Mouse (Mus musculus) hindbrain, embryonic 14.5 days (tissue): ENCODE measurements around the gene Cox7a2l. TPM values are rescaled to one million over a fixed set of nuclear protein-coding genes. Genes with fewer than 3 reads are reported as not detected.

ENCODE experiments used
- ATAC-seq: fragments of 200-750 bp; cut with Nextera tagmentation; 2 replicates; pipeline ENCODE4 v1.8.0; 2017; ENCODE audit warnings: moderate number of reproducible peaks, mild to moderate bottlenecking, moderate TSS enrichment, moderate library complexity; ENCODE audit not compliant: low FRiP score
- DNase-seq: peaks from one replicate; pipeline ENCODE4 v3.0.0-alpha.2; 2015; ENCODE audit warnings: low spot score
- H3K27ac ChIP-seq: fragments of 300-500 bp; sonication (generic); 2 replicates; pipeline ENCODE4 v1.5.1; 2014; ENCODE audit warnings: mild to moderate bottlenecking, moderate library complexity
- H3K27me3 ChIP-seq: fragments of 300-500 bp; sonication (generic); 2 replicates; pipeline ENCODE4 v1.6.1; 2014; ENCODE audit warnings: mild to moderate bottlenecking, low read length, mixed read lengths; ENCODE audit not compliant: control insufficient read depth, insufficient read depth
- H3K36me3 ChIP-seq: fragments of 300-500 bp; sonication (generic); replicated peaks from 2 replicates; pipeline ENCODE4 v1.6.1; 2014; ENCODE audit not compliant: control insufficient read depth, insufficient read depth
- H3K4me1 ChIP-seq: fragments of 300-500 bp; sonication (generic); replicated peaks from 2 replicates; pipeline ENCODE4 v1.6.1; 2014; ENCODE audit warnings: antibody characterized with exemption, low read length, mixed read lengths; ENCODE audit not compliant: control insufficient read depth, insufficient read depth
- H3K4me2 ChIP-seq: fragments of 300-500 bp; sonication (generic); replicated peaks from 2 replicates; pipeline ENCODE4 v1.6.1; 2014; ENCODE audit warnings: mild to moderate bottlenecking, moderate library complexity
- H3K4me3 ChIP-seq: fragments of 300-500 bp; sonication (generic); replicated peaks from 2 replicates; pipeline ENCODE4 v1.5.1; 2014; ENCODE audit warnings: mild to moderate bottlenecking, low read length
- H3K9ac ChIP-seq: fragments of 300-500 bp; sonication (generic); 2 replicates; pipeline ENCODE4 v1.6.1; 2014
- H3K9me3 ChIP-seq: fragments of 300-500 bp; sonication (generic); 2 replicates; pipeline ENCODE4 v1.6.1; 2016; ENCODE audit warnings: low read length; ENCODE audit not compliant: control insufficient read depth
- WGBS: fragments of 180-500 bp; shearing (Covaris S2); extraction: QIAGEN DNeasy Blood & Tissue Kit; methylation state at CpG from one replicate; pipeline ENCODE4 v1.1.7; 2014; 5-methylcytosine and 5-hydroxymethylcytosine counted together
- polyA plus RNA-seq: library from polyadenylated mRNA; unstranded; fragments of >200 nt; fragmentation: Nextera tagmentation; extraction: Ambion mirVana; gene quantifications from 2 replicates; pipeline ENCODE4 v1.2.1, GENCODE M21; 2014

Cox7a2l gene
- polyA plus RNA-seq, 1 experiment from 2014 or later = 204 TPM

DNA sequence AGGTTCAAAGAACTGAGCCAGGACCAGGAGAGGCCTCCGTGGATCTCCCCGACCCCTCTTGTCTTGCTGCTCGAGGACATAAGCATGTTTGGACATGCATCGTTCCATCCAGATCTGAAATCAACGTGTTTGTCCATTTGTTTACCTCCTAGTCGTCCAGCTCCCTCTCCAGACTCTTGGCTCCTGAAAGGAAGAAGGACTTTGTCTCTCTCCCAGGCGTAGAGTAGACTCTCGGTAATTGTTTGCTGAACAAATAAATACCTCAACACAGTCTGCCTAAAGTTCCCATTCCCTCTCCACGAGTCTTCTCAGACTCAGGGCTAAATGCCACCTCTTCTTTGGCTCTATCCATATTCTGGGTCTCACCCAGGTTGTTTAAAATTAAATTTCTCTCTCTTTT is 16.0 kb upstream of the Cox7a2l start:
- ATAC-seq (no peak), DNase-seq (no peak)
- Histone ChIP-seq H3K4me1 (peaks cover 1% of the 10 kb centered on the region), H3K36me3 (no peaks in the 10 kb centered on the region), H3K9ac (no peak overlapping the region), H3K4me3 (no peak overlapping the region), H3K9me3 (no peaks in the 10 kb centered on the region), H3K4me2 (no peak overlapping the region), H3K27me3 (no peaks in the 10 kb centered on the region), H3K27ac (no peak overlapping the region)
- WGBS = 83% methylated on average over 9 of the region's 9 CpGs

DNA sequence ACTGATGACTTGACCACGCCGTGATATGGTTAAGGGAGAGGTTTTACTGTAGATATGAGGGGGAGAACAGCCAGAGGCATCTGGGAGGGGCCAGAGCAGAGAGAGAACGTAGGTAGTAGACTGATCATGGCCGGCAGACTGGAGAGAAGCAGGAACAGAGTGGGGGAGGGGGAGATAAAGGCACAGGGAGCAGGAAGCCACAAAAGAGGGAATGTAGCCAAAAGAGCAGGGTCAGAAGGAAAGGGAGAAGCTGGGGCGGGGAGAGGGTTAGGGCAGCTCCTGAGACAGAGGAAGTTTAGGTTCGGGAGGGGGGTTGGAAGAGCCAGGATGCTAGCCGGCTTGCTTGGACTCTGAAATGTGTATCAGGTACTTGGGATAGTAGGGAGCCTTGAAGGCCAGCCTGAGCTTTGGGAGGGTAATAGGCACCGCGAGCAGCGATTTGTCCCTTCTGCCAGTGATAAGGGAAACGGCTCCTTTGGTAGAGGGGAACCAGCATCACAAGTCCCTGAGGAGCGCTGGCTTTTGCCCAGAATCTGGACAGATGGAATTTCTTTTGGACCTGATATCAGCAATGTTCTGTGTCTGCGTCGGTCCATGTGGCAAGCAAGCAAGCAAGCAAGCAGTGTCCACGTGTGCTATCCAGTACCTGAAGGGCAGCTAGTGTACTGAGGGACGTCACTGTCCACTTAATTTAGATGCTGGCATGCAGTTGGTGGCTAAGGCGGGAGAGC is 10.7 kb upstream of the Cox7a2l start:
- ATAC-seq (0 out of 2 replicates have a peak, but pooled peaks have one; percentile 31), DNase-seq (no peak)
- peak overlapping the region; percentile 2; the same call in 1 of the 2 replicates for H3K9ac ChIP-seq
- peaks cover 26% of the 10 kb centered on the region for H3K4me1 ChIP-seq
- H3K9me3 ChIP-seq = no peaks in the 10 kb centered on the region
- H3K4me2 ChIP-seq = peak overlapping the region; percentile 35
- 20% methylated on average over 17 of the region's 17 CpGs for whole genome bisulfite sequencing
- H3K27me3 ChIP-seq = peaks cover 6% of the 10 kb centered on the region; the same call in 1 of the 2 replicates
- H3K27ac ChIP-seq = 0 out of 2 replicates have a peak overlapping the region, but pooled peaks have one; percentile 11
- H3K36me3 ChIP-seq = no peaks in the 10 kb centered on the region
- H3K4me3 ChIP-seq = no peak overlapping the region

DNA sequence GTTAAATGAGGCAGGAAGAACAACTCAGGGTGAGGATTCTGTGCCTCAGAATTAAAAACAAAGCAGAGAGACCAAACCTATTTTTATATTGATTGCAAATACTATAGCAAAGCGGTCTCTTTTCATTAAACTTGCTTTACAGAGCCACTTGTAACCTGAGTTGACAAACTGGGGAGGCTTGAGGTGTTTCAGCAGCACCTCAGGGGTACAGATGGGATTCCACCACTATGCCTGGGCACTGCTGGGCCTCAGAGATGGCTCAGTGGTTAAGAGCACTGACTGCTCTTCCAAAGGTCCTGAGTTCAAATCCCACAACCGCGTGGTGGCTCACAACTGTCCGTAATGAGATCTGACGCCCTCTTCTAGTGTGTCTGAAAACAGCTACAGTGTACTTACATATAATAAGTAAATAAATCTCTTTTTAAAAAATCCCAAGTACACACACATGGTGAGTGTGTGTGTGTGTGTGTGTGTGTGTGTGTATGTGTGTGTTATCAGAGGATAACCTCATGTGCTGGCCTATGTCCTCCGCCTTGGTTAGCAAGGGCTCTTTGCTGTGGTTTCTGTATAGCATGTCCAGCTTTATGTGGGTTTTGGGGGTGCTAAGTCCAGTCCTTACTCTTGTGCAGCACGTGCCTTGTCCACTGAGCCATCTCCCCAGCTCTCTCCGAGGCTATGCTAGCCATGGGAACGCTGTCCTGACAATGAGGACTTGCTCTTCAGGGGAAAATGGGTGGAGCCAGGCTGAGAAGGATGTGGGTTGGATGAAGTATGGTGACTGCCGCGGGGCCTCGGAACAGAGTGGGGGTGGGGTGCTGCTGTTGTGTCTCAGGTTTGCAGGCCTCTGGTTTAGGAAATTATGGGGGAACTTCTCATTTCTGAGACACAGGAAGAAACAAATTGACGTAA is 9.7 kb upstream of the Cox7a2l start:
- DNase-seq = no peak
- peaks cover 6% of the 10 kb centered on the region; the same call in 1 of the 2 replicates for H3K27me3 ChIP-seq
- no peak overlapping the region for H3K4me3 ChIP-seq
- peaks cover 26% of the 10 kb centered on the region for H3K4me1 ChIP-seq
- H3K9me3 ChIP-seq = no peaks in the 10 kb centered on the region
- H3K27ac ChIP-seq = 0 out of 2 replicates have a peak overlapping the region, but pooled peaks have one; percentile 11
- WGBS = 24% methylated on average over 13 of the region's 13 CpGs
- no peaks in the 10 kb centered on the region for H3K36me3 ChIP-seq
- peak; percentile 77 for ATAC-seq
- H3K9ac ChIP-seq = no peak overlapping the region
- H3K4me2 ChIP-seq = peak overlapping the region; percentile 35

DNA sequence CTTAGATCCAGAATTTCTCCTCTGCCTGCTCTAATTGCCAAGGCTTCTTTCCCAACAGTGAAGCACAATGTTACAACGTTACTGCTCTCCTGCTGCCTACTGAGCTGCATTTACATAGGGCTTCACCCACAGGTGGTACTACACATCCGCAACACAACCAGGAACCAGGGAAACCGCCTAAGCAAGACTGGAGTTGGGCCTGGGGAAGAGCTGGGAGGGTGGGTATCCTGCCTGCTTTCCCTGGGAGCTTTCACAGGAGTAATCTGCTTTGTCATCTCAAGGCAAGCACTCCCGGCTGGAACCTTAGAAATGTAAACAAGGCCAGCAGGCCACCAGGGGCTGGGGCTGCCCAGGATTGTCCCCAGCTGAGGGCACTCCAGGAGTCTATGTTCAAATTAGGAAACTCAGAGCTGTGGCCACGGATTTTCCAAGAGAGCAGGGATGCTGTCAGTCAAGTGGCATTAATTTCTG is 9.0 kb upstream of the Cox7a2l start:
- no peak for DNase-seq
- Histone ChIP-seq H3K27me3 (peaks cover 6% of the 10 kb centered on the region; the same call in 1 of the 2 replicates), H3K4me1 (peaks cover 26% of the 10 kb centered on the region), H3K4me3 (no peak overlapping the region), H3K9me3 (no peaks in the 10 kb centered on the region), H3K9ac (no peak overlapping the region), H3K36me3 (no peaks in the 10 kb centered on the region), H3K4me2 (no peak overlapping the region; the same call in 1 of the 2 replicates), H3K27ac (no peak overlapping the region)
- no peak for ATAC-seq
- 9% methylated on average over 5 of the region's 5 CpGs for WGBS

DNA sequence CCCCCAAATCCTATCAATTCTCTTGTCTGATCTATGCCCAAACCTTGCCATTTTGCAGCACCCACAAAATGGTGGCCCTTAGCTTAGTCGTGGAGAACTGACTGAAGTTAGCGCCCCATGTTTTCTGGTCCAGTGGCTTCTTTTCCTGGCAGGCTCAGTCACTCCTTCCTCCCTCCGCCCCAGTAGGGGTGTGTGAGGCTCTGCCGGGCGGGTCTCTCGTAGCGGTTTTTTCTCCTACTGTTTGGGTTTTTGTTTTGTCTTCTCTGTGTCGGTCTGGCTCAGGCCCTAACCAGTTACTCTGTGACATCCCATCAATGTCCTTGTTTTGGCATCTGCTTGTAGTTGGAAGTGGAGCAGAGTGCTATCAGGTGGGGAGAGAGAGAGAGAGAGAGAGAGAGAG is 8.5 kb upstream of the Cox7a2l start:
- no peak overlapping the region; the same call in 1 of the 2 replicates for H3K4me2 ChIP-seq
- no peaks in the 10 kb centered on the region for H3K9me3 ChIP-seq
- DNase-seq = no peak
- 2% methylated on average over 8 of the region's 8 CpGs for WGBS
- H3K36me3 ChIP-seq = no peaks in the 10 kb centered on the region
- H3K27ac ChIP-seq = no peak overlapping the region
- H3K4me3 ChIP-seq = no peak overlapping the region
- H3K27me3 ChIP-seq = peaks cover 6% of the 10 kb centered on the region; the same call in 1 of the 2 replicates
- H3K9ac ChIP-seq = no peak overlapping the region
- no peak for ATAC-seq
- peaks cover 26% of the 10 kb centered on the region for H3K4me1 ChIP-seq

DNA sequence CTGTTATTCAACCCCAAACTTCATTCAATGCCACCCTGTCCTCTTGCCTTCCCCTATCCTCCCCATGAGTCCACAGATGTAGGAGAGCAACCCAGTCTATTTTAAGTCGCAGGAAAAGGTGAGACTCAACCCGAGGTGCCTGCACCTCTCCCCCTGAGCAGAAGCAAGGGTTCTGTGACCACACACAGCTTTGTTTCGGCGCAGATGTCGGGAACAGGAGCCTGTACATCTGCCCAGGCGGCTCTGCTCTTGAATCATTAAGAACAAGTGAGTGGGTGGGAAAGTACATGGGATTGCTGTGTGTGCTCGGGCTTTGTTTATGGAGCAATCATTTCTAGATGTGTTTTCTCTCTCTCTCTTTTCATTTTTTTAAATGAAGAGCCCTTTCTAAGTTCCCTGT is 7.6 kb upstream of the Cox7a2l start:
- Histone ChIP-seq H3K27ac (no peak overlapping the region), H3K27me3 (peaks cover 6% of the 10 kb centered on the region; the same call in 1 of the 2 replicates), H3K4me2 (no peak overlapping the region), H3K4me3 (no peak overlapping the region), H3K9ac (no peak overlapping the region), H3K9me3 (no peaks in the 10 kb centered on the region), H3K36me3 (no peaks in the 10 kb centered on the region), H3K4me1 (peaks cover 26% of the 10 kb centered on the region)
- 51% methylated on average over 7 of the region's 7 CpGs for WGBS
- DNase-seq = no peak
- ATAC-seq = no peak

DNA sequence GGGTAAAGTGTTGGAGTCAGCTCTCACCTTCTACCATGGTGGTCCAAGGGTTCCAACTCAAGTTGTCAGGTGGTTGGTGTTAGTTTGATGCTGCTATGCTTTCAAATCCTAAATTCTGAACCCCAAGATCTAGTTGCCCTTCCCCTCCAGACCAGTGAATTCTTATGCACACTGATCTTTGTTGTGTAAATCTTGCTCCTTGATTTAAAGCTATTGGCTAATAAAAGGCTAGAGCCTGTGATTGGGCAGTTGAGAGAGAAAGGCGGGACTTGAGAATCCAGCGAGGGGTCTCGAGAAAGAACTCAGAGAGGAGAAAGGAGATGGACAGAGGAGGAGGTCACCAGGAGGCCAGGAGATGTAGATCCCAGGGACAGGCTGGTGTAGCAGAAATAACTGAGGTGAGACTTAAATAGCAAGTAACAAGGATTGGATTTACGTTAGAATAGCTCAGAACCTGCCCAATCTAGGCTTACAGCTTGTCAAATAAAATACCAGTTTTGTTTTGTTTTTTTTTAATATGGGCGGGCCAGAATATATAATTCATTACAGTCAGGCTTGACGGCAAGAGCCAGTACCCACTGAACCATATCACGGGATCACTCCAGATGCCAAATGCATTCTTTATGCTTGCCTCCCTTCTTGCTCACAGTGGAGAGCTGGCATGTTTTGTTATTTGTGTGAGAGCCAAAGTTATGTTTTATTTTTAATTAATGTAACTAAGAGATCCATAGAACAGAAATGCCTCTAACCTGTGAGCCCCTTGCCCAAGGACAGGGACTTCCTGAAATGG is 5.7 kb upstream of the Cox7a2l start:
- Histone ChIP-seq H3K4me1 (peaks cover 21% of the 10 kb centered on the region), H3K4me2 (no peak overlapping the region), H3K4me3 (no peak overlapping the region), H3K36me3 (no peaks in the 10 kb centered on the region), H3K27ac (no peak overlapping the region), H3K27me3 (peaks cover 6% of the 10 kb centered on the region; the same call in 1 of the 2 replicates), H3K9ac (no peak overlapping the region), H3K9me3 (no peaks in the 10 kb centered on the region)
- WGBS = 62% methylated on average over 7 of the region's 7 CpGs
- no peak for DNase-seq
- ATAC-seq = no peak

DNA sequence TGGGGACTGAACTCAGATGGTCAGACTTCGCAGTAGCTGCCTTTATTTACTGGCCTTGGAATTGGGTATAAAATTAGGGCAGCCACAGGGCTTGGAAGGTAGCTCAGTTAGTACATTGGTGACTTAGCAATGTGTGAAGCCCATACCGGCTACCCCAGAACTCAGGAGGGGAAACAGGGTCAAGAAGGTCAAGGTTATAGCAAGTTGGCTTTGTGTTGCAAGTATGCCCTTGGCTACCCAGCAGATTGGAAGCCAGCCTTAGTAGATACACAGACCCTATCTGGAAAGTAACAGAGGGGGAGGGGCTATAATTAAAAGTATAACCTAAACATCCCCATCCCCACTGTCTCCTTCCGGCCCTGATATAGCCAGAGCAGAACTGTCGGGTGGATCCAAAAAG is 4.8 kb upstream of the Cox7a2l start:
- peaks cover 6% of the 10 kb centered on the region; the same call in 1 of the 2 replicates for H3K27me3 ChIP-seq
- no peak for ATAC-seq
- H3K36me3 ChIP-seq = no peaks in the 10 kb centered on the region
- H3K9me3 ChIP-seq = no peaks in the 10 kb centered on the region
- peaks cover 13% of the 10 kb centered on the region; the same call in 1 of the 2 replicates for H3K4me1 ChIP-seq
- no peak overlapping the region for H3K9ac ChIP-seq
- H3K4me2 ChIP-seq = no peak overlapping the region
- 96% methylated on average over 4 of the region's 4 CpGs for WGBS
- no peak overlapping the region for H3K27ac ChIP-seq
- no peak for DNase-seq
- no peak overlapping the region for H3K4me3 ChIP-seq
